Mouse (Mus musculus) spleen, postnatal 0 days (tissue): Measurements from ENCODE around the gene Trim41. TPM values are rescaled to one million over a fixed set of nuclear protein-coding genes. Genes with fewer than 3 reads are reported as not detected.

Experiments
- polyA plus RNA-seq: library from polyadenylated mRNA; unstranded; fragments of >200 nt; fragmentation: Nextera tagmentation; extraction: Ambion mirVana; gene quantifications from 2 replicates; pipeline ENCODE4 v1.2.1, GENCODE M21; 2015

Trim41 gene
- 4.2 and 5.0 TPM in 2 replicates for polyA plus RNA-seq

DNA sequence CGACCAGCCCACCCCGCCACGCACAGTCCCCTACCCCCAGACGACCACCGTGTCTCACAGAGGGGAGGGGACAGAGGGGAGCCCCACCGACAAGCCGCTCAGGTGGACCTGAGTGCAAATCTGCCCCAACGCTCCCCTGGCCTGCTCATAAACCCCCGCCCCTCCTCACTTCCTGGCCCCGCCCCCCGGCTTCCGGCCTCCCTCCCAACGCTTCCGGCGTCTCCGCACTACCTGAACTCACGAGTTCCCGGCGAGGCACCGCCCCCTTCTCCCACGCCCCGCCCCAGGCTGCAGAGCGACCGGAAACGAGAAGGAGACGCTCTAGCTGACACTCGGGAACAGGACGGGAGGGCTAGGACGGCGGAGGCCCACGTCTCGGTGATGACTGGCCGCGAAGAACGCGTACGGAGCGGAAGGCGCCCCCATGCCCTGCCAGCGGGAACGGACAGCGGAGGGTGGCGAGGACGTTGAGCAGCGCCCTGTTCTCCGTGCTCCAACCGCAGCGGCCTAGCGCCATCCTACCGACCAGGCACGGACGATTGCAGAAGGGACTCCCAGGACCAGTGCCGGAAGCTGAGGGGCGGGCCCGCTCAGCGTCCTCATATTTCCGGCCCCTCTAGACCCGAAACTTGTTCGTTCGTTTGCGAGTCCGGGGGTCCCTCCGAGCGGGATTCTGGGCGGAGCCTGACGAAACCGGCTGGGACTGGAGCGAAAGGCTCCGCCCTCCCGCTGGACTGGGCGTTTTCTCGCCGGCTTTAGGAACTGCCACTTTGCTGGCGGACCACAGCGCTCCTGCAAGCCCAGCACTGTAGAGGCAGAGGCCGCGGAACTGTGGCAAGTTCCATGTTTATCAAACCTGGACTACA is at the start of gene Trim41:
Gene Trim41, minus strand, starts transcription at position 554 of the 866 bp plus-strand sequence.

DNA sequence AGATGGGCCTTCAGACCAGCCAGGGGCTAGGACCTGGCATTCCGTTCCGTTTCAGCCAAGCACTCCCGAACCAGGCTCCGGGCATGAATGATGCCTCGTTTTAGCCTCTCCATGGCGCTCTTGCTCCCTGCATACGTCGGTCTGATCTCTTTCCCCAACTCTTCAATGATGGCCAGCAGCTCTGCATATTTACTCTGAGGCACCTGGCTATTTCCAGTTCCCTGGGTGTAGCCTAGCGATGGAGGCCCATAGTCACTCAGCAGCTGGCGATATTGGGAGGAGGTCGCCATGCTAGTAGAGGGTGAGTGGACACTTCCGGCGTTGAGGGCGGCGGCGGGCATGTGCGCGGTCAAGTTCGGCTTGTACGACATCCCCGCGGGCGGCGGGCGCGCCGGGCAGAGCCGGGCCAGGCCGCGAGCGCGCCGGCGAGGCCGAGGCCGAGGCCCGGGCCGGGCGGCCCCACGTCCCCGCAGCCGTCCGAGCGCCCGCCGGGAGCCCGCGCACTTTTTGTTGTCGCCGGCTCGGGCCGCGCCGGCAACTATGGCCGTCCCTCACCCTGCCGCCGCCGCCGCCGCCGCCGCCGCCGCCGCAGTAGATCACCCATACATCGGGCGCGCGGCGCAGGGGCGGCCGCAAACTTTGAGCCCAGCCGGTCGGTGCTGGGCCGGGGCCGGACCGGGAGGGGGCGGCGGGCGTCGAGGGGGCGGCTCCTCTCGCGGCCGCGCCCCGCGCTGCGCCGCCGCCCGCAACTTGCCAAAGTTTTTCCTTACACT is 9.0 kb upstream of the Trim41 start, which contains the start of the genes Trim7 and Gm12184:
Gene Trim7, plus strand, starts transcription at position 162 of the 773 bp plus-strand sequence.
Gene Gm12184, minus strand, starts transcription at position 677 of the 773 bp plus-strand sequence.

DNA sequence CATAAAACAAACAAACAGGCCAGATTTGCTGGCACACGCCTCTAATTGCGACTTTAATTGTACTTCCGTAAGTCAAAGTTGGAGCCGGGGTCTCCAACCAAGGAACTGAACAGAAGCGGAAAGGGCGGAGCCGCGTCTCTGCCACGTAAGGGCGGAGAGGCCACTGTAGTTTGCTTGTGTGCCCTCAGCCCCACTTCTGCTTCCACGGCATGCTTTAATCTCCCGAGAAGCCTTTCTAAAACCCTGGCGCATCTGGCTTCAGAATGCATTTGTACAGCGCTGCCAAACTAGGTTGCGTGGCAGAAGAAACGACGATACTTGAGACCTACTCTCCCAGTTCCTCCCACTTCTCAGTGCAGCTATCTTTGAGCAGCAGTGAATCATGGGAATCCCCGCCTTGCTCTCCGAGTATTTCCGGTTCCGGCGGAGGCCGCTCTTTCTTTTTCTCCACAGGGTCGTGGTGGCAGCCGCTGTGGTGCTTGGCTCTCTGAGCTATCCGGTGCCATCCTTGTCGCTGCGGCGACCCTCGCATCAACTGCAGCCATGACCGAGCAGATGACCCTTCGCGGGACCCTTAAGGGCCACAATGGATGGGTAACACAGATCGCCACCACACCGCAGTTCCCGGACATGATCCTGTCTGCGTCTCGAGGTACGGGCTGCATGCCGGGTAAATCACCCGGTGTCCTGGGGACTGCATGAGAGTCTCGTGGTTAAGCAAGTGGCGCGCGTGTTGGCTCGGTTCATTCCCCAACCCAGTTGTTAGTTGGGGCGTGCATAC is 17.0 kb downstream of the Trim41 start, which contains the start of gene Rack1:
Gene Rack1, plus strand, starts transcription at position 412 of the 781 bp plus-strand sequence.

Other genes starting within 250 kb of the Trim41 start
- gene Rack1, start 17.0 kb downstream of the Trim41 start, polyA plus RNA-seq = 835 and 855 TPM in 2 replicates
- 0.73 and 0.81 TPM in 2 replicates for gene Trim7, start 8.8 kb upstream of the Trim41 start, polyA plus RNA-seq
- gene Gm12184, start 9.3 kb upstream of the Trim41 start, polyA plus RNA-seq = 2.4 and 2.8 TPM in 2 replicates
- 34.7 and 45.0 TPM in 2 replicates for gene Irgm1, start 54.3 kb upstream of the Trim41 start, polyA plus RNA-seq
- gene Gm5431, start 84.9 kb upstream of the Trim41 start, polyA plus RNA-seq = 0.29 and 0.42 TPM in 2 replicates
- 5.9 and 8.4 TPM in 2 replicates for gene Psme2b, start 128.8 kb upstream of the Trim41 start, polyA plus RNA-seq
- 0.26 and 0.39 TPM in 2 replicates for gene Olfr56, start 161.5 kb upstream of the Trim41 start, polyA plus RNA-seq
- 2.0 TPM in 2 replicates for gene 9930111J21Rik1, start 162.0 kb upstream of the Trim41 start, polyA plus RNA-seq
- gene Gm12185, start 174.9 kb upstream of the Trim41 start, polyA plus RNA-seq = 0.06 TPM in 1 of 2 replicates, not detected in the other
- 3.0 and 4.5 TPM in 2 replicates for gene Tgtp1, start 176.8 kb upstream of the Trim41 start, polyA plus RNA-seq
- 3.0 and 4.7 TPM in 2 replicates for gene 9930111J21Rik2, start 233.9 kb upstream of the Trim41 start, polyA plus RNA-seq
- 5.2 and 8.0 TPM in 2 replicates for gene Tgtp2, start 246.9 kb upstream of the Trim41 start, polyA plus RNA-seq